Mouse (Mus musculus): ENCODE measurements around the gene Slc10a6. TPM values are rescaled to one million over a fixed set of nuclear protein-coding genes. Genes with fewer than 3 reads are reported as not detected.
A peak's percentile ranks its signal among the peaks of the same experiment; 100 is the strongest.

Slc10a6 gene
- polyA plus RNA-seq, 1 experiment: 1.1 TPM

GRCm38 (mm10) chr5:103665876-103666275 is 36.7 kb upstream of the Slc10a6 start:
- 57% methylated on average over 2 of the region's 2 CpGs for WGBS

GRCm38 (mm10) chr5:103664932-103665331 is 35.7 kb upstream of the Slc10a6 start:
- H3K4me1 ChIP-seq (ENCODE audit: control insufficient read depth, insufficient read depth, insufficient read length, low read length): 0 out of 2 replicates have a peak, but pooled peaks cover 2% of the 10 kb centered on the region
- H3K4me3 ChIP-seq (ENCODE audit: low read depth, low read length): no peak overlapping the region
- 89% methylated on average over 9 of the region's 9 CpGs for WGBS
- no peaks in the 10 kb centered on the region for H3K36me3 ChIP-seq (ENCODE audit: control insufficient read depth, insufficient read depth, low read length)
- H3K27ac ChIP-seq (ENCODE audit: insufficient read depth, low read depth, low read length): no peak overlapping the region
- TF ChIP-seq CTCF (IDR thresholded peaks at IDR 0.05; ENCODE audit: extremely low read depth, insufficient read length, insufficient replicate concordance, low read depth, low read length) (no peak), POLR2A (IDR thresholded peaks at IDR 0.05; ENCODE audit: low read depth, low read length) (no peak)
- H3K27me3 ChIP-seq (ENCODE audit: control insufficient read depth, insufficient read depth, low read length): no peaks in the 10 kb centered on the region

More at GRCm38 (mm10) chr5:103665876-103666275, 36.7 kb upstream of the Slc10a6 start:
- Histone ChIP-seq H3K4me3 (ENCODE audit: low read depth, low read length) (no peak overlapping the region), H3K36me3 (ENCODE audit: control insufficient read depth, insufficient read depth, low read length) (no peaks in the 10 kb centered on the region), H3K27me3 (ENCODE audit: control insufficient read depth, insufficient read depth, low read length) (no peaks in the 10 kb centered on the region), H3K27ac (ENCODE audit: insufficient read depth, low read depth, low read length) (no peak overlapping the region), H3K4me1 (ENCODE audit: control insufficient read depth, insufficient read depth, insufficient read length, low read length) (0 out of 2 replicates have a peak, but pooled peaks cover 2% of the 10 kb centered on the region)
- no peak for TF ChIP-seq CTCF (IDR thresholded peaks at IDR 0.05; ENCODE audit: extremely low read depth, insufficient read length, insufficient replicate concordance, low read depth, low read length)
- TF ChIP-seq POLR2A (IDR thresholded peaks at IDR 0.05; ENCODE audit: low read depth, low read length): no peak

- TF ChIP-seq POLR2A (IDR thresholded peaks at IDR 0.05; ENCODE audit: low read depth, low read length) (no peak), CTCF (IDR thresholded peaks at IDR 0.05; ENCODE audit: extremely low read depth, insufficient read length, insufficient replicate concordance, low read depth, low read length) (no peak)
These were observed 30.4 kb upstream of the Slc10a6 start for GRCm38 (mm10) chr5:103659571-103659970.

GRCm38 (mm10) chr5:103658921-103659320 is 29.7 kb upstream of the Slc10a6 start:
- H3K27me3 ChIP-seq (ENCODE audit: control insufficient read depth, insufficient read depth, low read length): no peaks in the 10 kb centered on the region

More at GRCm38 (mm10) chr5:103659571-103659970, 30.4 kb upstream of the Slc10a6 start:
- Histone ChIP-seq H3K36me3 (ENCODE audit: control insufficient read depth, insufficient read depth, low read length) (no peaks in the 10 kb centered on the region), H3K27me3 (ENCODE audit: control insufficient read depth, insufficient read depth, low read length) (no peaks in the 10 kb centered on the region), H3K27ac (ENCODE audit: insufficient read depth, low read depth, low read length) (no peak overlapping the region), H3K4me3 (ENCODE audit: low read depth, low read length) (no peak overlapping the region), H3K4me1 (ENCODE audit: control insufficient read depth, insufficient read depth, insufficient read length, low read length) (peaks cover 3% of the 10 kb centered on the region)
- 13% methylated on average over 3 of the region's 3 CpGs for WGBS

GRCm38 (mm10) chr5:103655346-103656118 is 26.3 kb upstream of the Slc10a6 start, which contains the start of gene 1700016H13Rik:
Gene 1700016H13Rik (minus strand): TSS chr5:103656010.
- no peak within 1 kb of the TSS for H3K27ac ChIP-seq (ENCODE audit: insufficient read depth, low read depth, low read length)
- TF ChIP-seq CTCF (IDR thresholded peaks at IDR 0.05; ENCODE audit: extremely low read depth, insufficient read length, insufficient replicate concordance, low read depth, low read length): peak; percentile 50; the same call in 1 of the 2 replicates
- TF ChIP-seq POLR2A (IDR thresholded peaks at IDR 0.05; ENCODE audit: low read depth, low read length): no peak
- H3K27me3 ChIP-seq (ENCODE audit: control insufficient read depth, insufficient read depth, low read length): no peaks in the 10 kb centered on the region
- 3% methylated on average over 55 of the region's 56 CpGs for WGBS
- H3K4me3 ChIP-seq (ENCODE audit: low read depth, low read length): peak within 1 kb of the TSS; percentile 57
- H3K4me1 ChIP-seq (ENCODE audit: control insufficient read depth, insufficient read depth, insufficient read length, low read length): peaks cover 3% of the 10 kb centered on the region
- no peaks in the 10 kb centered on the region for H3K36me3 ChIP-seq (ENCODE audit: control insufficient read depth, insufficient read depth, low read length)

More at GRCm38 (mm10) chr5:103658921-103659320, 29.7 kb upstream of the Slc10a6 start:
- H3K4me1 ChIP-seq (ENCODE audit: control insufficient read depth, insufficient read depth, insufficient read length, low read length): peaks cover 3% of the 10 kb centered on the region
- no peak overlapping the region for H3K4me3 ChIP-seq (ENCODE audit: low read depth, low read length)
- WGBS: 68% methylated on average over 5 of the region's 5 CpGs
- no peaks in the 10 kb centered on the region for H3K36me3 ChIP-seq (ENCODE audit: control insufficient read depth, insufficient read depth, low read length)
- no peak overlapping the region for H3K27ac ChIP-seq (ENCODE audit: insufficient read depth, low read depth, low read length)
- TF ChIP-seq POLR2A (IDR thresholded peaks at IDR 0.05; ENCODE audit: low read depth, low read length) (no peak), CTCF (IDR thresholded peaks at IDR 0.05; ENCODE audit: extremely low read depth, insufficient read length, insufficient replicate concordance, low read depth, low read length) (peak; percentile 8; the same call in 1 of the 2 replicates)

- no peak overlapping the region for H3K4me3 ChIP-seq (ENCODE audit: low read depth, low read length)
These were observed 25.6 kb upstream of the Slc10a6 start for GRCm38 (mm10) chr5:103654780-103655179.

GRCm38 (mm10) chr5:103654225-103654624 is 25.0 kb upstream of the Slc10a6 start:
- Histone ChIP-seq H3K4me1 (ENCODE audit: control insufficient read depth, insufficient read depth, insufficient read length, low read length) (peaks cover 3% of the 10 kb centered on the region), H3K27ac (ENCODE audit: insufficient read depth, low read depth, low read length) (no peak overlapping the region), H3K27me3 (ENCODE audit: control insufficient read depth, insufficient read depth, low read length) (no peaks in the 10 kb centered on the region), H3K4me3 (ENCODE audit: low read depth, low read length) (no peak overlapping the region), H3K36me3 (ENCODE audit: control insufficient read depth, insufficient read depth, low read length) (no peaks in the 10 kb centered on the region)
- TF ChIP-seq POLR2A (IDR thresholded peaks at IDR 0.05; ENCODE audit: low read depth, low read length): no peak
- TF ChIP-seq CTCF (IDR thresholded peaks at IDR 0.05; ENCODE audit: extremely low read depth, insufficient read length, insufficient replicate concordance, low read depth, low read length): peak; percentile 61; the same call in 1 of the 2 replicates
- WGBS: 59% methylated on average over 6 of the region's 6 CpGs

More at GRCm38 (mm10) chr5:103654780-103655179, 25.6 kb upstream of the Slc10a6 start:
- H3K27me3 ChIP-seq (ENCODE audit: control insufficient read depth, insufficient read depth, low read length): no peaks in the 10 kb centered on the region
- H3K27ac ChIP-seq (ENCODE audit: insufficient read depth, low read depth, low read length): no peak overlapping the region
- peaks cover 3% of the 10 kb centered on the region for H3K4me1 ChIP-seq (ENCODE audit: control insufficient read depth, insufficient read depth, insufficient read length, low read length)
- TF ChIP-seq POLR2A (IDR thresholded peaks at IDR 0.05; ENCODE audit: low read depth, low read length): no peak
- no peak for TF ChIP-seq CTCF (IDR thresholded peaks at IDR 0.05; ENCODE audit: extremely low read depth, insufficient read length, insufficient replicate concordance, low read depth, low read length)
- H3K36me3 ChIP-seq (ENCODE audit: control insufficient read depth, insufficient read depth, low read length): no peaks in the 10 kb centered on the region
- 36% methylated on average over 4 of the region's 4 CpGs for WGBS

All from small intestine, adult 2 months (tissue).